Mouse (Mus musculus) 3T3-L1 (cell line): ENCODE data around the gene Wwox.
A peak's percentile ranks its signal among the peaks of the same experiment; 100 is the strongest.

Experiments
- DNase-seq: peaks from one replicate; pipeline ENCODE4 v3.0.0-alpha.2; 2015; ENCODE audit warnings: low read depth, low spot score

Gene Wwox

DNA sequence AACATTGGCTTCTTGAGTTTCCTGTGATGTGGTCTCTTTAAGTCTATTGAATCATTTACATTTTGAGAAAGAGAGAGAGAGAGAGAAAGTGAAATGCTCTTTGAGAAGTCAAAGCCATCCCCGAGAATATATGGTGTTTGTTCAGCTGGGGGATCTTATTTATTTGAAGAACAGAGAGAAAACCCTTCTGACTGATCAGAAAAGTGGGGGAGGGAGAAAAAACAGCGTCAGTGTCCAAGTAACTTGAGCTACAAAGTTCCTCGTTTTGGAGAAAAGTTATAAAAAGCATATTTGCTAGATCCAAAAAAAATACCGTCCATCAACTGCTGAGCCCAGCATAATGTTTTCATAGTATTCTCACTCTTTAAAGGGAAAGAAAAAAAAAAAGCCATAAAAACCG, 283.2 kb downstream of the Wwox start:
- DNase-seq, result no peak

DNA sequence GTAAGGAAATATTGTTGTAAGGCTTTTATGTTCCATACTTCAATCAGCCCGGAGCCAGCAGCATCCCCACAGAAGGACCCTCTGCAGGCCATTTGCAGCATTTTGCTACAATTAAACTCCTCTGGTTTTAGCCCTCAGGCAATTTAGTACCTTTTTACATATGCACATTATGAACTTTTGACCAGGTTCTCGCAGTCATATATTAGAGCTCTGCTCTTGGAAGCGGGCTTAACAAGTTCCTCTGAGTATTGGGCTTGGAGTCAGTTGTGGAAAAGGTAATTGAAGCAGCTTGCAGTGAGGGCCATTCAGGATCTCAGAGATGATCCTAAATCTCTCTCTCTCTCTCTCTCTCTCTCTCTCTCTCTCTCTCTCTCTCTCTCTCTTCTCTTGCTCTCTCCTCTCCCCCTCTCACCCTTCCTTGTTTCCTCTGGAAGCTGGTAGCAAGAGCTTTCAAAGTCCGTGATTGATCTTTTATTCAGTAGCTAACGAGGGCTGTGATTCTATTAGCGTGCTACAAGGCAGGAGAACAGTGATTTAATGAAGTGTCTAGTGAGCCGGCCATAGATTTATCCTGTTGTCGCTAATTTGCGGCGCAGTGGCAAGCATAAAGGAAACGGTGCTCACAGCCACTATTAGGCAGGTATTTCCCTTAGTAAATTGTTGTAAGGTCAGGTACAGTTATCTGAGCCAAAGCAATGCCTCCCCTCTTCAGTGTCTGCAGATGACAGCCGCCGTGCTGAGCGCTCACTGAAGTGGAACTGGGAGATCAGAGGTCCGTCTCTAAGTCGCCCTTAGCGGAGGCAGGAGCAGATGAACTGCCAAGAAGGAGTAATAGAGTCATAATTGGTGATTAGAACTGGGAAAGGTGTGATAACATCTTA, 292.0 kb downstream of the Wwox start:
- no peak for DNase-seq

GRCm38 (mm10) chr8:114743185-114743915, 303.9 kb downstream of the Wwox start:
- no peak for DNase-seq

- no peak for DNase-seq
Observed at GRCm38 (mm10) chr8:114746373-114746772, 306.9 kb downstream of the Wwox start.

DNA sequence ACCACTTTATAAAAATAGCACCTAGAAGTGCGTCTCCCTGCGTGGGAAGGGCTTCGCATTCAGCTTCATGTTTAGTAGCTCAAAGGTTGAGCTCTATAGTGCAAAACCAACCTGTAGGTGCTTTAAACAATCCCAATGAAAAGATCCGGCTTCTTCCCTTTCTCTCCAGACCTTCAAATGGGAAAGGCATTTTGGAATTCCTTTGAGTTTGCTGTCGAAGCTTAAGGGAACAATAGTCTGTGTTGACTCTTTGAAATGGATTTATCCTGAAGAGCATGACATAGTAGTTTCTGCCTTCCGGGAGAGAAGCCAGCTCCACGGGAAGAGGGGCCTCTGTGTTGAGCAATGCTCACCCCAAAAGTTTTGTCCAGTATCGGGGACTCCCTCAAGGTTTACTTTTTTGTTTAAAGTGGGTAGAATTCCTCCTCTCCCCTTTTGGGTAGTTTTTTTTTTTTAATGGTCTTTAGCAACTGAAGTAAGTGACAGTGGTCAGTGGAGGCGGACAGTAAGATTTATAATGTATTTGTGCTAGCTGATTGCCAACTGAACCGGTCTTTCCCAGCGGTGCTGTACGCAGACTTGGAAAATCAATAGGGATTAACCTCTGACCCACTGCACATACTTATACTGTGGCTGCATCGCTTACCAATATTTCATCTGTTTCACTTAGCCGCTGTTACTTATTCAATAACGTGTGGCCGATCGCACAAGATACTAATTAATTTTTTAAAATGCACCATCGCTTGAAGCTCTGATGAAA, 312.1 kb downstream of the Wwox start:
- no peak for DNase-seq

DNA sequence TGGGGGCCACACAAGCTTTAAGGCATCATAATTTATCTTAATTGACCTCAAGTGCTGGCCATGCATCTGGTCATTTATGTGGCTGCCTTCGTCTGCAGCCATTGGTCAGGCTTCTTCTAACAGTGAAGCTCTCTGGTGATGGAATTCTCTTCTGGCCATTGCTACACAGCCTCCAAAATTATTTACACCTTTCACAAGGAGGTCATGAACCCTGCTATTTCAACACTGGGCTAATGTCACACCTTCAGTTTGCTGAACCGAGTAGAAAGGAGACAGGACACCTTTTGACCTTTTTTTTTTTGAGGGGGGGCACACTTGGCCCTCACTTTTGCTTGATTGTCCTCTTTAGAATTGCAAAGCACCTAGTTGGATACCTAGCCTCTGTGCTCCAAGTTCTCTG, 320.2 kb downstream of the Wwox start:
- no peak for DNase-seq

- no peak for DNase-seq
Observed at GRCm38 (mm10) chr8:114768536-114768935, 329.1 kb downstream of the Wwox start.

DNA sequence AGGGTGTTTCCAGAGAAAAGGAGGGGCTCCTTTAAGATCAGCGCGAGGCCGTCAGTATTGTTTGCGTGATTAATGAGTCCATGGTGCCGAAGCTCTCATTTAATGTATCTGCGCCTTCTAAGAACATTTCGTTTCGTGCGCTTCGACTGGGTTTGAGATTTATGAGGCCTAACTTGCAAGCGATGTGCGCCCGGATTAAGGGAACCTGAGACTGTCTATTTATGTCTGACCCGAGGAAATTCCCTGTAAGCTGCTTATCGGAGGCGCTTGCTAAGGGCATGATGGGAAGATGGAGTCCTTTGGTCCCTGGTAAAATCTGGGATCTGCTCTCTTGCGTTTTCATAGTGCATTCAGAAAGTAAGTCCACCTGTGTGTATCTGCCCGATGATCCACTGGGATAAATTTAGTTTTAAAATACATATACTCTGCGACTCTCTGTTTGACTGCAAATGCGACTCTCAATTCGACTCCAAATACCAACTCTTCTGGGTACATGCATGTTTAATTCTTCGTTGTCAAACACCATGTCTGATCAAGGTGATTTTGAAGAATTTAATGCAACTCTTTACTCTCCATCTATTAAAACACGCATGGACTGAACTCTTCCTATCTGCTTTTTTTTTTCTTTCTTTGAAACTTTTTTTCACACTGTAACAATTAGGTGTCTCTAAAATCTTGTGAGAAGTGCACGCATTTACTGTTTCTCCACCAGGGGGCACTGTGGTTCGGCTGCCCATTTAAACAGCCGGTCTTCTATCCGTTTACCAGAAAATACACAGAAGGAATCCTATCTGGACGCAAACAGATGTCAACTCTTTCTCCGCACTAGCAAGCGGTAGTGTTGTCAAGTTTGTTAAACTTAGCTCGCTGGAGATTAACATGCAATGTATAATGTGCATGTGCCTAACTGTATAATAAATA, 331.7 kb downstream of the Wwox start:
- peak; percentile 89 for DNase-seq

- DNase-seq, result peak; percentile 9
Observed at GRCm38 (mm10) chr8:114772276-114772849, 332.9 kb downstream of the Wwox start.

GRCm38 (mm10) chr8:114773461-114774414, 334.3 kb downstream of the Wwox start:
- DNase-seq, result peak; percentile 19

DNA sequence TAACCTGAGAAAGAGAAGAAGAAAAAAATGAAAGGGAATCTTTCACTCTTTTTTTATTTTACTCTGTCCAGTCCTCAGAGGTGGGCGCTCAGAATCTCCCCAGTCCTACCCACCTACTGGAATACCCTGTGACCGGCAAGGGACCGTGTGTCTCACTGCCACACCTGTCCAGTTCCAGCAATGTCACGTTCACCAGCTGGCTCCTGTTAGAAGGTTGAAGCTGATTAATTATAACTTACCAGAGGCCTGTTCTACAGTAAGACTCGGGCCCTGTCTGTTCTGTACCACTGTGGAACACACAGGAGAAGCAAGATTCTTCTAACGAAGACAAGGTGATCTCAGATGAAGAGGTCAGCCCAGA, 334.9 kb downstream of the Wwox start:
- DNase-seq, result no peak

- no peak for DNase-seq
Observed at GRCm38 (mm10) chr8:114775543-114775942, 336.1 kb downstream of the Wwox start.

- peak; percentile 51 for DNase-seq
Observed at GRCm38 (mm10) chr8:114776696-114777095, 337.2 kb downstream of the Wwox start.

- peak; percentile 79 for DNase-seq
Observed at GRCm38 (mm10) chr8:114777271-114777980, 338.0 kb downstream of the Wwox start.

GRCm38 (mm10) chr8:114779002-114779401, 339.5 kb downstream of the Wwox start:
- no peak for DNase-seq

DNA sequence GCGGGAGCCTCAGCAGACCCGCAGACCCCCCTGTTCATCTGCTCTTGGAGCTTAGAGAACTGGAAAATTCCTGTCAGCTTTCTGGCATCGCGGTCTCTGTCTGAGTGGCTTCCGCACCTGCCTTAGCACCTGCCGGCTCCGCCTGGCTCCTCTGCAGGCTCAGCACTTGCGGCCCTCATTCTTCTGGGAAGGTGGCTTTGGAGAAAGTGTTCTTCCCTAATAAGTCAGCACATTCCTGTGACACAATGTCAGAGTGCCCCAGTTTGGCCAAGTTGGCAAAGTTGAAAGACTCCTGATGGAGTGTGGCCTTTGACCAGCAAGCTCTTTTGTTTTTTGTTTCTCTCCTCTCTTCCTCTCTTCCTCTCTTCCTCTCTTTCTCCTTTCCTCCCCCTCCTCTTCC, 343.9 kb downstream of the Wwox start:
- DNase-seq, result no peak

- no peak for DNase-seq
Observed at GRCm38 (mm10) chr8:114785834-114786233, 346.4 kb downstream of the Wwox start.

DNA sequence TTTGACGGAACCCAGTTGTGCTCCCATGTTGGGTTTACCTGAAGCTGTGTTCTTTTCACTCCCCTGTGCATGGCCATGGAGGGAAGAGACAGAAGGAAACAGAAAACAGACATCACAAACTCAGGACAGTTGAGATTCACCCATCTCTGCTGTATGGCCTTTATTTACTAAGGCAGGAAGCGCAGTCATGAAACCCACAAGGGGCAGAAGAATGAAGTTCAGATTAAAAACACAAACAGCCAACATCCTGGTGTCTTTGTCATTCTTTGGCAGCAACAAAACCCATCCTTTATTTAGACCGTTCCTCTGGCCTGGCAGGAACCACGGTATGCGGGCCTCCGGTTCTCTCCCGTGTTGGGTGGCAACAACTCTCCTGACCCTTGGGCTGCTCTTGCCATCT, 350.2 kb downstream of the Wwox start:
- DNase-seq, result no peak

DNA sequence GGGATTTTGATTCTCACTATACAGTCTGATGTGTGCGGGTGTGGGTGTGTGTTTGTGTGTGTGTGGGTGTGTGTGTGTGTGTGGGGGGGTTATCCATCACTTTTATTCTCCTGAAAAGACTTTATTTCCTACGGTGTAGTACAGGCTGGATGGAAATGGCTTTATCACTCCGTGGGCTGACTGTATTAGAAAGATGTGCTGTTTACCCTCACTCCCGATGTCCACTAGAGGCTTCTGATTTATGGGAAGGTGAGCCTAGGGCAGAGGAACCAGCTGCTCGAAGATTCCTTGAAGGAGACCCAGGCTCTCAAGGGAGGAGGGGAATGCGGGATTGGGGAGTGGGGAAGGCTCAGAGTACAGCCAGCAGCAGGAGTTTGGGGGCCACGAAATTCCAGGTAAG, 351.3 kb downstream of the Wwox start:
- DNase-seq, result no peak
